Mouse (Mus musculus) adrenal gland, postnatal 10 days (tissue): ENCODE measurements at regions not wholly inside any gene's neighbourhood (a gene's known extent, or its start where the extent isn't known, plus 50 kb on each side); places are given as distances from the start of the nearest gene placed in this dataset.

Experiments used
- DNase-seq: peaks from one replicate; pipeline ENCODE4 v3.0.0; 2021; ENCODE audit warnings: mixed read lengths

GRCm38 (mm10) chr4:66622650-66623394 is 204.6 kb upstream of the Tlr4 start:
- no peak for DNase-seq

GRCm38 (mm10) chr4:66618811-66619440 is 208.5 kb upstream of the Tlr4 start:
- DNase-seq, result peak; percentile 5

GRCm38 (mm10) chr4:66617743-66618736 is 209.3 kb upstream of the Tlr4 start:
- no peak for DNase-seq

GRCm38 (mm10) chr4:66617101-66617500 is 210.3 kb upstream of the Tlr4 start:
- DNase-seq, result no peak

- DNase-seq, result no peak
Observed at GRCm38 (mm10) chr4:66604849-66605248, 200.4 kb upstream of the Astn2 start.

- DNase-seq, result no peak
Observed at GRCm38 (mm10) chr4:66598737-66599136, 194.3 kb upstream of the Astn2 start.

GRCm38 (mm10) chr4:66586647-66587046 is 182.2 kb upstream of the Astn2 start:
- DNase-seq, result no peak

- no peak for DNase-seq
Observed at GRCm38 (mm10) chr4:66586166-66586565, 181.8 kb upstream of the Astn2 start.

- no peak for DNase-seq
Observed at GRCm38 (mm10) chr4:66556936-66557335, 152.5 kb upstream of the Astn2 start.

GRCm38 (mm10) chr4:66550306-66551104 is 146.1 kb upstream of the Astn2 start:
- no peak for DNase-seq

- no peak for DNase-seq
Observed at GRCm38 (mm10) chr4:66542833-66543436, 138.5 kb upstream of the Astn2 start.

GRCm38 (mm10) chr4:66524456-66524855 is 120.0 kb upstream of the Astn2 start:
- no peak for DNase-seq

- no peak for DNase-seq
Observed at GRCm38 (mm10) chr4:66523886-66524245, 119.5 kb upstream of the Astn2 start.

GRCm38 (mm10) chr4:66523238-66523885 is 119.0 kb upstream of the Astn2 start:
- DNase-seq, result peak; percentile 48

- no peak for DNase-seq
Observed at GRCm38 (mm10) chr4:66522097-66522809, 117.8 kb upstream of the Astn2 start.

- no peak for DNase-seq
Observed at GRCm38 (mm10) chr4:66520796-66521195, 116.4 kb upstream of the Astn2 start.

- no peak for DNase-seq
Observed at GRCm38 (mm10) chr4:66515815-66516214, 111.4 kb upstream of the Astn2 start.

GRCm38 (mm10) chr4:66483496-66483895 is 79.1 kb upstream of the Astn2 start:
- DNase-seq, result no peak

GRCm38 (mm10) chr4:66482495-66483291 is 78.3 kb upstream of the Astn2 start:
- peak; percentile 61 for DNase-seq
